Mouse (Mus musculus) kidney, postnatal 25 days (tissue): ENCODE data around the gene Fam189a2.

Experiments used
- DNase-seq, 2 experiments: peaks; one replicate each; pipeline ENCODE4 v3.0.0; 2021; ENCODE audit warnings: mixed read lengths in 2 of 2

Gene Fam189a2

GRCm38 (mm10) chr19:23924057-23924456 lies 106.8 kb downstream of the Fam189a2 start:
- DNase-seq = no peak
